Comparison of ENCODE assay signal across 10 mouse cellular contexts in the genomic region with DNA sequence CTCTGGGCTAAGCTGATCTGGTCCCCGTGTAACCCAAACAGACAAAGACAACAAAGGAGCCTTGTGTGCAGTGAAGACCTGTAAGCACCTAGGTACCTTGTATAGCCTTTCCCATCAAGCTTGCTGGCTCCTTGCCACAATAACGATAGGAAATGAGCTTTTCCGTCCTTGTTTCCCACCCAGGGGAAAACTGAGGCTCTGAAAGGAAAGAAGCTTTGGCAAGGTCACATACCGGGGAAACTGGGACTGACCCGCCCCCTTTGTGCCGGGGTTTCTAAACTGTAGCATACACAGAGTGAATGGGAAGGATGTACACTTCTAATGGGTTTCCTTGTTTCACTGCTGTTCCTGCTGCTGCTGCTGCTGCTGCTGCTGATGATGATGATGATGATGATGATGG. TPM values are rescaled to one million over a fixed set of nuclear protein-coding genes. Genes with fewer than 3 reads are reported as not detected.
DNase-seq lines count a peak whose midpoint lies in the region; ATAC-seq and TF ChIP-seq lines count a peak whose summit lies in the region.
"Had no signal": no experiment of that assay in that cellular context is flagged by ENCODE, and none has a peak within 500 bp of the region (broad histone marks: within the 10 kb centered on the region; RNA-seq: fewer than 3 reads in every experiment).

No protein-coding gene starts in this region.

- TF ChIP-seq EP300 in lung, postnatal 0 days (IDR thresholded peaks at IDR 0.05), result no peak

- H3K9ac ChIP-seq in lung, postnatal 0 days (replicated peaks; ENCODE audit: low read depth), result no peak overlapping the region
- H3K9ac ChIP-seq in kidney, embryonic 14.5 days (ENCODE audit: low read depth, low read length), result no peak overlapping the region
- H3K9ac ChIP-seq in stomach, embryonic 16.5 days (ENCODE audit: low read length), result peak overlapping the region; percentile 5; the same call in 1 of the 2 replicates
- H3K9ac ChIP-seq: embryonic facial prominence, embryonic 12.5 days had no signal

- DNase-seq in lung, postnatal 0 days (ENCODE audit: low spot score), result no peak
- DNase-seq in lung, postnatal 25 days (ENCODE audit: low spot score), result no peak
- DNase-seq in heart, postnatal 10 days, result peak; percentile 38 to 55
- DNase-seq in spleen, postnatal 36 days (ENCODE audit: low spot score in 2 of 2), result no peak
- DNase-seq: left cerebral cortex, postnatal 4 days had no signal

- WGBS in lung, postnatal 0 days, result 16% methylated on average over 6 of the region's 6 CpGs
- 33% methylated on average over 6 of the region's 6 CpGs for WGBS in kidney, embryonic 14.5 days
- WGBS in stomach, embryonic 16.5 days, result 25% methylated on average over 6 of the region's 6 CpGs

- peak; percentile 28 for ATAC-seq in lung, postnatal 0 days
- ATAC-seq in kidney, embryonic 14.5 days (ENCODE audit: low FRiP score, low TSS enrichment), result 0 out of 2 replicates have a peak, but pooled peaks have one; percentile 22
- no peak for ATAC-seq in stomach, embryonic 16.5 days (ENCODE audit: insufficient read depth, low FRiP score)
- no peak for ATAC-seq in monocyte, adult 5-6 weeks (replicated peaks; ENCODE audit: insufficient number of reproducible peaks, low FRiP score, low TSS enrichment, poor library complexity, severe bottlenecking)

- H3K4me1 ChIP-seq in lung, postnatal 0 days (ENCODE audit: insufficient read depth, low read depth, low read length), result peaks cover 17% of the 10 kb centered on the region
- H3K4me1 ChIP-seq in kidney, embryonic 14.5 days (ENCODE audit: control insufficient read depth, insufficient read depth, low read length), result peaks cover 22% of the 10 kb centered on the region
- peaks cover 30% of the 10 kb centered on the region for H3K4me1 ChIP-seq in stomach, embryonic 16.5 days (ENCODE audit: control insufficient read depth, insufficient read depth, low read length)

- H3K4me2 ChIP-seq in lung, postnatal 0 days (replicated peaks; ENCODE audit: low read depth, low read length), result no peak overlapping the region; the same call in 1 of the 2 replicates
- no peak overlapping the region for H3K4me2 ChIP-seq in kidney, embryonic 14.5 days (replicated peaks; ENCODE audit: low read depth, low read length)
- peak overlapping the region; percentile 38; the same call in 1 of the 2 replicates for H3K4me2 ChIP-seq in stomach, embryonic 16.5 days (ENCODE audit: low read depth, low read length)
- H3K4me2 ChIP-seq: embryonic facial prominence, embryonic 12.5 days had no signal

- H3K9me3 ChIP-seq in lung, postnatal 0 days (ENCODE audit: low read length), result no peaks in the 10 kb centered on the region
- H3K9me3 ChIP-seq in kidney, embryonic 14.5 days (ENCODE audit: control insufficient read depth, low read length), result no peaks in the 10 kb centered on the region
- H3K9me3 ChIP-seq in stomach, embryonic 16.5 days (replicated peaks; ENCODE audit: control insufficient read depth, low read length), result no peaks in the 10 kb centered on the region
- H3K9me3 ChIP-seq: embryonic facial prominence, embryonic 12.5 days; megakaryocyte, embryonic 14.5 days had no signal

- intact Hi-C loops in heart, postnatal 10 days (cut with DNase I), result loop anchor here (5.0 kb wide), 1 partner anchor 51 kb away; no protein-coding TSS in a partner anchor

- no peaks in the 10 kb centered on the region for H3K27me3 ChIP-seq in lung, postnatal 0 days (replicated peaks; ENCODE audit: insufficient read depth, low read length)
- no peaks in the 10 kb centered on the region for H3K27me3 ChIP-seq in kidney, embryonic 14.5 days (ENCODE audit: control insufficient read depth, insufficient read depth, low read length)
- no peaks in the 10 kb centered on the region for H3K27me3 ChIP-seq in stomach, embryonic 16.5 days (ENCODE audit: control insufficient read depth, insufficient read depth, low read length)
- H3K27me3 ChIP-seq: embryonic facial prominence, embryonic 12.5 days; megakaryocyte, embryonic 14.5 days had no signal

- H3K27ac ChIP-seq in lung, postnatal 0 days (ENCODE audit: low read length), result no peak overlapping the region
- H3K27ac ChIP-seq in kidney, embryonic 14.5 days (ENCODE audit: low read depth, low read length), result peak overlapping the region; percentile 80
- peak overlapping the region; percentile 89 for H3K27ac ChIP-seq in stomach, embryonic 16.5 days (ENCODE audit: low read length)
- H3K27ac ChIP-seq: embryonic facial prominence, embryonic 12.5 days had no signal

- no peak for TF ChIP-seq CTCF in lung, postnatal 0 days (IDR thresholded peaks at IDR 0.05)

- H3K36me3 ChIP-seq in lung, postnatal 0 days (ENCODE audit: insufficient read depth, low read length), result no peaks in the 10 kb centered on the region
- H3K36me3 ChIP-seq in kidney, embryonic 14.5 days (ENCODE audit: control insufficient read depth, insufficient read depth, low read length), result no peaks in the 10 kb centered on the region
- no peaks in the 10 kb centered on the region for H3K36me3 ChIP-seq in stomach, embryonic 16.5 days (ENCODE audit: control insufficient read depth, insufficient read depth, low read length)
- H3K36me3 ChIP-seq: embryonic facial prominence, embryonic 12.5 days had no signal

- no peak overlapping the region for H3K4me3 ChIP-seq in lung, postnatal 0 days (ENCODE audit: low read depth, low read length)
- H3K4me3 ChIP-seq in kidney, embryonic 14.5 days (ENCODE audit: low read length), result no peak overlapping the region
- no peak overlapping the region for H3K4me3 ChIP-seq in stomach, embryonic 16.5 days (replicated peaks; ENCODE audit: low read length)
- H3K4me3 ChIP-seq: embryonic facial prominence, embryonic 12.5 days; megakaryocyte, embryonic 14.5 days had no signal

RNA-seq across cellular contexts. Expression of a gene that starts 12.1 kb away (rescaled TPM):
- polyA plus RNA-seq in lung, postnatal 0 days (2015; fragmentation: Nextera tagmentation; extraction: Ambion mirVana), result 2.5 and 3.8 TPM in 2 replicates
- under 1 TPM in 1 of 2 experiments, not detected in 1; 0.41 TPM for total RNA-seq in heart, postnatal 10 days (2021)
- polyA plus RNA-seq in kidney, embryonic 14.5 days (2014; fragmentation: Nextera tagmentation; extraction: Ambion mirVana), result 0.51 and 0.68 TPM in 2 replicates
- 164 and 168 TPM in 2 replicates for polyA plus RNA-seq in stomach, embryonic 16.5 days (2015; fragmentation: Nextera tagmentation; extraction: Ambion mirVana)
- total RNA-seq in monocyte, adult 5-6 weeks (2017), result not detected in 3 replicates
- total RNA-seq: left cerebral cortex, postnatal 4 days had no signal

Comparison
In these comparisons a context has a peak if more than half of its experiments do, and no peak if none do; other contexts are left out.
1. ATAC-seq: peak in lung, postnatal 0 days (single experiment) and kidney, embryonic 14.5 days (single experiment); none in stomach, embryonic 16.5 days (single experiment) and monocyte, adult 5-6 weeks (single experiment).
2. DNase-seq: peak in heart, postnatal 10 days (2 of 2); none in lung, postnatal 0 days (single experiment), lung, postnatal 25 days (single experiment) and spleen, postnatal 36 days (0 of 2).
3. RNA of a gene that starts 12.1 kb away (polyA plus RNA-seq): 164 to 168 TPM in stomach, embryonic 16.5 days; 2.5 to 3.8 TPM in lung, postnatal 0 days and 0.51 to 0.68 TPM in kidney, embryonic 14.5 days; every median in the first group is over 10 times any median in the second.